Mouse (Mus musculus): Measurements from ENCODE around the gene Zfand4.

DNA sequence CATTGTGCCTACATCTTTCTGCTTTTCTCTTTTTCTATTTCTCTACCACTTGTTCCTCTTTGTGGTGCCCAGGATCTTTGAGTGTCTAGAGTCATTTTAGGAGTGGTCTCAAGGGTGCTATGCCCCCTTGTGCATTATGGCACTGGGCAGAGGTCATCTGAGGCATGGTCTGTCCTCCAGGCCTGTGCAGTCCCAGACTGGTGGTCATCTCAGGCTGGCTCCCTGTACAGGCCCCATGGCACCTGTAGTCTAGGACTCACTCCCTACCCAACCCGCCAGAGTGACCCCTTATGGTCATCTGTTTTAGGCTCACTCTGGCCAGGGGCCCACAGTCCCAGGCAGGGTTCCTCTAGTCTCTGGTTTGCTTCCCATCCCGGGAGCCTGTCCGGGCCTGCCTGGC, 107.5 kb downstream of the Zfand4 start:
- TF ChIP-seq CTCF (IDR thresholded peaks at IDR 0.05; ENCODE audit: borderline replicate concordance, insufficient read depth, low read depth, low read length) (no peak), POLR2A (IDR thresholded peaks at IDR 0.05; ENCODE audit: borderline replicate concordance, insufficient read depth, low read length) (no peak)

All from cerebellum, adult 2 months (tissue).